Mouse (Mus musculus) stomach, postnatal 0 days (tissue): ENCODE results near the gene Rcan1. TPM values are rescaled to one million over a fixed set of nuclear protein-coding genes. Genes with fewer than 3 reads are reported as not detected.

ENCODE experiments used
- ATAC-seq: fragments of 200-750 bp; cut with Nextera tagmentation; 2 replicates; pipeline ENCODE4 v1.8.0; 2017; ENCODE audit not compliant: low FRiP score, low TSS enrichment
- DNase-seq: peaks from one replicate; pipeline ENCODE4 v3.0.0-alpha.2; 2016; ENCODE audit warnings: low spot score
- H3K27ac ChIP-seq: fragments of 300-500 bp; sonication (generic); replicated peaks from 2 replicates; pipeline ENCODE4 v1.5.1; 2014; ENCODE audit warnings: mild to moderate bottlenecking, control low read depth
- H3K27me3 ChIP-seq: fragments of 300-500 bp; sonication (generic); 2 replicates; pipeline ENCODE4 v1.6.1; 2014; ENCODE audit warnings: low read length; ENCODE audit not compliant: control insufficient read depth, insufficient read depth
- H3K36me3 ChIP-seq: fragments of 300-500 bp; sonication (generic); 2 replicates; pipeline ENCODE4 v1.6.1; 2014; ENCODE audit warnings: low read length, mixed read lengths; ENCODE audit not compliant: control insufficient read depth, insufficient read depth
- H3K4me1 ChIP-seq: fragments of 300-500 bp; sonication (generic); replicated peaks from 2 replicates; pipeline ENCODE4 v1.6.1; 2014; ENCODE audit warnings: antibody characterized with exemption; ENCODE audit not compliant: control insufficient read depth, insufficient read depth
- H3K4me2 ChIP-seq: fragments of 300-500 bp; sonication (generic); replicated peaks from 2 replicates; pipeline ENCODE4 v1.6.1; 2014; ENCODE audit warnings: low read depth, mild to moderate bottlenecking, control low read depth, moderate library complexity
- H3K4me3 ChIP-seq: fragments of 300-500 bp; sonication (generic); 2 replicates; pipeline ENCODE4 v1.5.1; 2014; ENCODE audit warnings: low read depth, low read length, control low read depth
- H3K9ac ChIP-seq: fragments of 300-500 bp; sonication (generic); 2 replicates; pipeline ENCODE4 v1.6.1; 2014; ENCODE audit warnings: mild to moderate bottlenecking, low read length, control low read depth, mixed read lengths
- H3K9me3 ChIP-seq: fragments of 300-500 bp; sonication (generic); 2 replicates; pipeline ENCODE4 v1.6.1; 2016; ENCODE audit warnings: low read length; ENCODE audit not compliant: control insufficient read depth
- CTCF ChIP-seq: IDR thresholded peaks from 2 replicates; pipeline ENCODE4 v1.5.1; 2016; ENCODE audit warnings: antibody characterized with exemption, low read depth, mild to moderate bottlenecking, moderate library complexity
- EP300 ChIP-seq: optimal IDR thresholded peaks from 2 replicates; pipeline ENCODE3; 2016; ENCODE audit warnings: antibody characterized with exemption
- WGBS: fragments of 180-500 bp; shearing (Covaris S2); extraction: QIAGEN DNeasy Blood & Tissue Kit; methylation state at CpG from one replicate; pipeline ENCODE4 v1.1.7; 2014; 5-methylcytosine and 5-hydroxymethylcytosine counted together
- polyA plus RNA-seq: library from polyadenylated mRNA; unstranded; fragments of >200 nt; fragmentation: Nextera tagmentation; extraction: Ambion mirVana; gene quantifications from 2 replicates; pipeline ENCODE4 v1.2.1, GENCODE M21; 2015

Gene Rcan1
- polyA plus RNA-seq, 1 experiment from 2014 or later, result 24.8 TPM

GRCm38 (mm10) chr16:92465642-92466526, 4.8 kb downstream of the Rcan1 start:
- no peaks in the 10 kb centered on the region for H3K36me3 ChIP-seq
- peak overlapping the region; percentile 87 for H3K4me3 ChIP-seq
- H3K9me3 ChIP-seq, result no peaks in the 10 kb centered on the region
- ATAC-seq (peak; percentile 97), DNase-seq (peak; percentile 96)
- H3K9ac ChIP-seq, result peak overlapping the region; percentile 86
- H3K27ac ChIP-seq, result peak overlapping the region; percentile 90
- H3K27me3 ChIP-seq, result no peaks in the 10 kb centered on the region
- peak overlapping the region; percentile 86 for H3K4me2 ChIP-seq
- TF ChIP-seq EP300 (no peak), CTCF (no peak; the same call in none of the 2 replicates)
- under 1% methylated on average over 78 of the region's 94 CpGs for WGBS
- H3K4me1 ChIP-seq, result 0 out of 2 replicates have a peak, but pooled peaks cover 2% of the 10 kb centered on the region

- 0 out of 2 replicates have a peak, but pooled peaks cover 2% of the 10 kb centered on the region for H3K4me1 ChIP-seq
- peak overlapping the region; percentile 87 for H3K4me3 ChIP-seq
- peak overlapping the region; percentile 90 for H3K27ac ChIP-seq
- TF ChIP-seq CTCF, result no peak
- no peak for TF ChIP-seq EP300
- H3K36me3 ChIP-seq, result no peaks in the 10 kb centered on the region
- peak overlapping the region; percentile 86 for H3K9ac ChIP-seq
- no peak for ATAC-seq
- no peaks in the 10 kb centered on the region for H3K9me3 ChIP-seq
- 2% methylated on average over 10 of the region's 10 CpGs for WGBS
- peak overlapping the region; percentile 86 for H3K4me2 ChIP-seq
- no peaks in the 10 kb centered on the region for H3K27me3 ChIP-seq
- DNase-seq, result peak; percentile 27
These were observed 5.4 kb downstream of the Rcan1 start for GRCm38 (mm10) chr16:92465226-92465625.

GRCm38 (mm10) chr16:92464390-92464972, 6.2 kb downstream of the Rcan1 start:
- H3K4me3 ChIP-seq, result peak overlapping the region; percentile 87; the same call in 1 of the 2 replicates
- H3K27ac ChIP-seq, result peak overlapping the region; percentile 90

GRCm38 (mm10) chr16:92461412-92461811, 9.3 kb downstream of the Rcan1 start:
- DNase-seq (no peak), ATAC-seq (no peak)
- TF ChIP-seq CTCF (no peak), EP300 (no peak)
- no peak overlapping the region for H3K27ac ChIP-seq
- no peaks in the 10 kb centered on the region for H3K36me3 ChIP-seq
- no peak overlapping the region for H3K9ac ChIP-seq
- H3K9me3 ChIP-seq, result no peaks in the 10 kb centered on the region
- H3K4me2 ChIP-seq, result no peak overlapping the region
- no peak overlapping the region for H3K4me3 ChIP-seq
- whole genome bisulfite sequencing, result 47% methylated on average over 6 of the region's 6 CpGs
- H3K4me1 ChIP-seq, result 0 out of 2 replicates have a peak, but pooled peaks cover 2% of the 10 kb centered on the region
- no peaks in the 10 kb centered on the region for H3K27me3 ChIP-seq

More at GRCm38 (mm10) chr16:92464390-92464972, 6.2 kb downstream of the Rcan1 start:
- H3K27me3 ChIP-seq, result no peaks in the 10 kb centered on the region
- 0 out of 2 replicates have a peak overlapping the region, but pooled peaks have one; percentile 18 for H3K9ac ChIP-seq
- H3K9me3 ChIP-seq, result no peaks in the 10 kb centered on the region
- DNase-seq (peak; percentile 75), ATAC-seq (peak; percentile 70)
- no peak for TF ChIP-seq CTCF
- TF ChIP-seq EP300, result no peak
- peak overlapping the region; percentile 86 for H3K4me2 ChIP-seq
- H3K4me1 ChIP-seq, result 0 out of 2 replicates have a peak, but pooled peaks cover 2% of the 10 kb centered on the region
- no peaks in the 10 kb centered on the region for H3K36me3 ChIP-seq
- 21% methylated on average over 14 of the region's 14 CpGs for WGBS

GRCm38 (mm10) chr16:92457594-92457993, 13.1 kb downstream of the Rcan1 start:
- TF ChIP-seq EP300 (no peak), CTCF (peak; percentile 99)
- Histone ChIP-seq H3K9me3 (no peaks in the 10 kb centered on the region), H3K4me2 (no peak overlapping the region), H3K27ac (no peak overlapping the region), H3K4me3 (no peak overlapping the region), H3K9ac (no peak overlapping the region), H3K4me1 (no peaks in the 10 kb centered on the region), H3K27me3 (no peaks in the 10 kb centered on the region), H3K36me3 (no peaks in the 10 kb centered on the region)
- peak; percentile 79 for DNase-seq
- 29% methylated on average over 7 of the region's 7 CpGs for WGBS
- ATAC-seq, result peak; percentile 76
